Mouse (Mus musculus): ENCODE measurements around the gene Rcn1.

Gene Rcn1

DNA sequence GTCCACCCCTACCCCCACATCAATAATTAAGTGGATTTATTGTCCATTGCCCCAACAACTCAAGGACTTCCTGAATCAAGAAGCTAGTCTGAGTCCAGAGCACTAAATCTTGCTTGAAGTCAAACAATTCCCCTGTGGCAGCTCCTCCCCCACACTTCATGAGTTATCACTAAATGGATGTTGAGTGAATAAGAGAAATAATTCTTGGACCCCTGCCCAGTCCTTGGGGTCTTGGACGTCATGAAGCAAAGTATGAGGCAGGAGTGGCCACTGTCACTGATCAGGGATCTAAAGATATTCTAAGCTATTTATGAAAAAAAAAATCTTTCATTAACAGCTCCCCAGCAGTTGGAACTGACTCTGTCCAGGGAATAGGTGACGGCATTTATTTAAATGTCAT is 6.6 kb downstream of the Rcn1 start:
- DNase-seq = peak; percentile 75

DNA sequence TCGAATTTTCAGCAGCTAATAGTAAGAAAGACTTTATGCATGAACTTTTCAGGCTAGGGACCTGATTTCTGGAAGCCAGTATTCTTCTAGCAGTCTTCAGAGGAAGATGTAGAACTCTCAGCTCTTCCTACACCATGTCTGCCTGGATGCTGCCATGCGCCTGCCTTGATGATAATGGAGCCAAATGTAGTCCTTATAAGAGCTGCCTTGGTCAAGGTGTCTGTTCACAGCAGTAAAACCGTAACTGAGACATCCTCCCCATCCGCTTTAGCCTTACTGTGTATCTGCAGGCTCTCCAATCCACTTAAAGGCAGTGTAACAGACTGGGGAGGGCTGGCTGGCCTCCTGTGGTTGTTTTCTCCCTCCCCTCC is 7.7 kb downstream of the Rcn1 start:
- DNase-seq = peak; percentile 57

DNA sequence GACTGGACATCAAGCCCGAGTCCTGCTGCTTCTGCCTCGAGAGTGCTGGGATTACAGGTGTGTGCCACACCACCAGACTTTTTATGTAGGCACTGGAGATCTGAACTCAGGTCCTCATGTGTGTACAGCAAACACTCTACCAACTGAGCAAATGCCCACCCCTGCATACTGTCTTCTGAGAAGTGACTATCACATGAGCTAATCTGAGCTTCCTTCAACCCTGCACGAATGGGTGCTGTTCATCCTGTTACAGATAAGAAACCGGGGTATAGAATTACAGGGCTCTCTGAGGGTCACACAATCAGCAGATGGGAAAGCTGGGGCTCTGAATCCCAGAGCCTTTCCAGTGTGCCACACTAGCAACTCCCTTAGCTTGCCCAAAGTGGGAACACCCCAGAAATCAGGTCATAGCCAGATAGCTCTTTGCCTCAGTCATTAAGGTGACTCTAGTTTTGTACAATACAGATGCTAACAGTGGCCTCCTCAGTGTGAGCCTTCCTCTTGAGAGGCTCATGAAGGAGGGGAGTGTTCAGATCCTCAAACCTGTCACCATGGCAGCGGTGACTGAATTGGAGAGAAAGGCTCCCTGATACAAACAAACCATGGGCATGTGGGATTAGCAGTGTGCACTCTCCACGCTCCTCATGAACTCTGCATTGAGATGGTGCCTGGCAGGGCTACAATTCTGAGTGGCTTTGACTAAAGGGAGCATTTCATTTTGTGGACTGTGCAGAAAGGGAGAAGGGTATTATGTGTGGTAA is 8.3 kb downstream of the Rcn1 start:
- peak; percentile 69 for DNase-seq

DNA sequence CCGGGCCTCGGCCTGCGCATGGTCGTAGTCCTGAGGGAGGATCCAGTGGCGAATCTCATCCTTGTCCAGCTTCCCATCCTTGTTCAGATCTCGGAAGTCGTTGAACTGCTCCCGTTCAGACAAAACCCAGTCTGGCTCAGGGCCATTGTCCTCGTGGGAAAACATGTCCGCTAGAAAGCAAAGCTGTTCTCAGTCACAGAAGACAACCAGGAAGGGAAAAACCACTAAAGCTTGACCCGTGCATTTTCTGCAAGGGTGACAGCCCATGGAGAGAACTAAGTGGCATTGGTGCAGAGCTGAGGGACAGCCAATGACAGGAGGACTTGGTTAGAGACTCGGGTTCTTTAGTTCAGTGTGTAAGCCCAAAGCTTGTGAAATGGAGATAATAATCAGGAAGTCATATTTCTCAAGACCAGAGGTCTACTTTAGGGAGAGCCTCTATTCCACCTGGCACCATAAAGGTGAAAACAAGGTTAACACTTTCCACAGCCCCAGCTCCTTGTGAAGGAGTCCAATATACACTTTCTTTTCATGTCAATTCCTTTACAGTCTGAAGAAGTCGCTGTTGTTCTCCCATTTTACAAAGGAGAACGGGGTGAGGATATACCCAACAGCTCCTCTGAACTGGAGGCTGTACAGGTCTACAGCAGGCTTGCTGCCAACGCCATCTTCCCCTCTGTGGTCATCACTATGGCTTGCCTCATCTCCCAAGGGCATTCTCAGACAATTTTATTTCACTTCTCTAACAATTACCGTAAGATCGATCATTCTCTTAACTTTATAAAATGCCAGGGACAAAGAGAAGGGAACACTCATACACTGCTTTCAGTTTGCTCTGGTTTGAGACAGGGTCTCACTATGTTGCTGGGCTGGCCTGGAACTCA is 9.9 kb downstream of the Rcn1 start:
- peak; percentile 84 for DNase-seq

DNA sequence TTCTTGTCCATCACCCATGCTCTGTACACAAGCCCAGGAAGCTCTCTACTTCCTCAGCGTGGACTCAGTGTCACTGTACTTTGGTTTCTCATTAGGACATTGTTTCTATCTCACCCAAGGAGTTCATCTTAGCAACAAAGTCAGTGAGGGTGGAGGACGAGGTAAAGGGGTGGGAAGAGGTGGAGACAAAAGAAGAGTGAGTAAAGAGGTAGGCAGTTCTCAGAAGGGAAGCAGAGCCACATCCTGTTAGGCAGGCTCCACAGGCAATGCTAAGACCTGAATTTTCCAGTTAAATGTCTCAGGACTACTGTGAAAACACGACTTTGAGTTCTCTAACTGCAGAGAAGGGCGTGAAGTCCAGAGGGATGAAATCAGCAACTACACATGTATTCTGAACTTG is 12.7 kb downstream of the Rcn1 start:
- peak; percentile 43 for DNase-seq

DNA sequence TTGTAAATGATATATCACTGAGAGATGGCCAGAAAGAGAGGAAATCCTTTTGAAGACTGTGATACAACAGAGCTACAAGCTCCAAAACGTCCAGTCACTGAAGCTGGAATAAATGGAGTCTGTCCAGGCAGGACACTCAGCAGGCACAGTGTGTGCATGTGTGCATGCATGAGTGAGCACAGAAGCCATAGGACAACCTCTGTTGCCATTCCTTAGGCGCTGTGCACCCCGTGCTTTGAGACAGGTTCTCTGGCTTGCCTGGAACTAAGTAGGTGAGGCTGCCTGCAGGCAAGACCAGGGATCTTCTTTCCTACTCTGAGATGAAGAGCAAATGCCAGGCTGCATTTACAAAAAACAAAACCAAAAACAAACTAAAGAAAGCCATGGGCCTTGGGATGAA is 14.1 kb downstream of the Rcn1 start:
- DNase-seq = peak; percentile 55

DNA sequence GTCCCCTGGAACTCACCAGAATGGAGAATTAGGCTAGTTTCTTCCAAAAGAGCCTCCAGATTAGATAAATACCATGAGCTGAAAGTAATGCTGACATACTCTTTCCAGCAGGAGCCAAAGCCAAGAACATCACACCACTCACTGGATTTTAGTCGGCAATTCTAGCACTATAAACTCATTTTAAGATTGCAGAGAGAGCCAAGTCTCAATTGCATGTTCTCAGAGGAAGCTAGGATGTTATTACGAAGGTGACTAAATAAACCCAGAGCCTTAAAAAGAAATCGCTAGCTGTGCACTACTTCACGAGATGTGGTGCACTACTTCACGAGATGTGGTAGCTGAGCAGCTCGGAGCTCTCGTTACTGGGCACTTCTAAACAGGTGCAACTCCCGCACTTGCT is 16.1 kb downstream of the Rcn1 start:
- peak; percentile 61 for DNase-seq

DNA sequence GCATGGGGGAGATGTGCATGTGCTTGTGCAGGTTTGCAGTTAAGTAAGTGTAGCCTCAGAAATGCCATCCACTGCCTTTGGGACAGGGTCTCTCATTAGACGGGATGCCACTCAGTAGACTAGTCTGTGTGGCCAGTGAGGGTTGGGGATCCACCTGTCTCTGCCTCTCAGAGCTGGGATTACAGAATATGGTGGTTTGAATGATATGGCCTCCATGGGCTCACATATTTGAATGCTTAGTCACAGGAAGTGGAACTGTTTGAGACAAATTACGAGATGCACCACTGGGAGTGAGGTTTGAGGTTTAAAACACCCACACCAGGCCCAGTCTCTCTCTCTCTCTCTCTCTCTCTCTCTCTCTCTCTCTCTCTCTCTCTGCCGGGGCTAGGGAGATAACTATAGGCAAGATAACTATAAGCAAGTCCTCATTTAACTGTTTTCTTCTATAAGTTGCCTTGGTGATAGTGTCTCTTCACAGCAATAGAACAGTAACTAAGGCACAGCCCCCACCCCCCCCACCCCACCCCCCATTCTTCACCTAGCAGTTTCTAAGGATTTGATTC is 18.3 kb downstream of the Rcn1 start:
- peak; percentile 62 for DNase-seq

DNA sequence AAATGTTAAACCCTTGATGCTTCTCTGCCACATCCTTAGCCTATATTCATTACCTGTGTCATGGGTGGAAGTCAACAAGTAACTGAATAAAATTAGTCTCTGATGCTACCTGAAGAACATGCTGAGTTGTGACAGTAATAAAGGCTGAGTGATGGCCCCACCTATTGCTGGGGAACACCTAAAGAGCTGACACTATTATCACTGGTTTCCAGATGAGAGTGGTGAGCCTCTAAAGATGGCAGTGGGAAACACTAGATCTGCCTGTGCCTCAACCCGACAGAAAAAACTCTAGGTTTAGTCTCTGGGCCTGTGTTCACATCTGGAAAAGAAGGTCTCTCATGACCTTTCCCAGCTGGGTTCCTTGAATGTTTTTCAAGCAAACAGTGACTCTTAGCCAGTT is 19.4 kb downstream of the Rcn1 start:
- DNase-seq = no peak

DNA sequence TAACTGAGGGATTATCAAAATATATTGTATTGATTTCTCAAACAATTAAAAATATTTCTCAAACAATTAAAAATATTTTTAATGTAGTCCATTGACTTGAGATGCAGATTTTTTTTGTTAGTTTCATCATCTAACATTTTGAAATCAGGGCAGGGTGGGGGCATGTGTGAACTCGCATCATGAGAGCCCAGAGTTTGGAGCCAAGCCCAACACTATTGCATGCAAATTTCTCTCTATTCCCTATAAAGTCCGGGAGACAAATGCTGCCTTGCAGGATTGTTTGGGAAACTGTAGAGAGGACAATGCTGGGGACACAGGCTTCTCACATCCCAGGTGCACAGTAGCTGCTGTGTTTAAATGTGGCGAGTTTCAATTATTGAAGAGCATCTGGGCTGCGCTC is 23.4 kb downstream of the Rcn1 start:
- no peak for DNase-seq

DNA sequence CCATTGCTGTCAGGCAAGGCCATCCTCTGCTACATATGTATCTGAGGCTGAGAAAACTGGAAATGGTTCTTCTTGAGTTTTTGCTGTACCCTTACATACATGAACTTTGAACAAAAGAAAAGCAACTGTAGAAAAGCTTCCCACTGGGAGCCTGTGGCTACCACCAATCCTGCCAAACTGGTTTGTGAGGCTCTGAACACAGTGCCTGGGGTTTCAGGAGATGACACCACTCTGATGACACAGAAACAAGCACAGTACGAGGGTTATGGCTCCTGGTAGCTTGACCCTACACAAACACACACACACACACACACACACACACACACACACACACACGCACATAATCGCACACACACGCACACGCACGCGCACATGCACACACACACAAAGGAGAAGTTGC is 23.9 kb downstream of the Rcn1 start:
- DNase-seq = no peak

DNA sequence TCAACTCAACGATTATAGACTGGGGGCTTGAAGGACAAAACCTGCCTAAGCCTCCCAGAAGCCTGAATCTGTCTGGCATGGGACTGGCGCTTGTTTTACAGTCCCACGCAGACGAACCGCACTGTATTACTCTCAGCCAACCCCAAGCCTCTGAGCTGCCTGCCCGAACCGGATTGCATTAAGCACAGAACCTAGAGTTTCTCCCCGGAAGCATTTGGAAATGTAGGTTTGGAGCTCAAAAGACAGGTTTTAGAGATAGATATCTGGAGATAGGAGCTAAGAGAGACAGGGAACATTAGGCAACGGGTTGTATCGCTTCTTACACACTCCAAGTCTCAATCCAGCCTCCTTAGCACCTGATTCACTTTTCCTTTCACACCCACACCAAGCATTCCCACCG is 25.5 kb downstream of the Rcn1 start:
- DNase-seq = peak; percentile 66

DNA sequence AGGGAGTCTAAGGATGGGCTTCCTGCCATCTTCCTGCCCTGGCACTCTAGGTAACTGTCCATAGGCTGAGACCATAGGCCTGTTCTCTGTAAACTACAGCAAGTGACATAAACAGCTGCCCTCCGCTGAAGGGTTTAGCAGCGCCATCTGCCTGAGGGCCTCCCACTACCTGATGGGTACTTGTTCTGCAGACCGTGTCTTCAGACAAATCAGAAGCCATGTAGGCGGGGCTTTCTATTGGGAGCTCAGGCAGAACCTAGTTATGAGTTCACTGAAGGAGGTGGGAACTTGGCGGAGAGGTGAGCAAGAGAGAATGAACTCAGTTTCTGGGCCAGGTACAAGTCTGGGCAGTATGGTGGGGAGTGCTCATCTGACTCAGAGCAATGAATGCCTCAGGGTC is 26.4 kb downstream of the Rcn1 start:
- peak; percentile 72 for DNase-seq

DNA sequence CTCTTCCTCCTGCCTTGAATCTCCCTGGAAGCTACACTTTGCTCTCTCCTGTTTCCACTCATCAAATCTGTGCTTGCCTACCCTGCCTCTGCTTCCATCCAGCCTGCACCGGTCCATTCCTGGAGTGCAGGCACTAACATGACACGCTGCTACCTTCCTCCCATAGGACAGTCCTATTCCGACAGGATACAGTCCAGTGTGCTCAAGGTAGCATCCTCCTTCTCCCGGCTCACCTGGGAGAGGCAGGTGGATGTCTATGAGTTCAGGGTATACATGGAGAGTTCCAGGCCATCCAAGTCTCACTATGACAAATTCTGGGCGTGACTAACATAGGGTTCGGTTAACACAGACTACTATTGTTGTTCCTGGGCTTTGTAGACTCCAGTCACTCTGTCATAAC is 27.0 kb downstream of the Rcn1 start:
- DNase-seq = peak; percentile 59

DNA sequence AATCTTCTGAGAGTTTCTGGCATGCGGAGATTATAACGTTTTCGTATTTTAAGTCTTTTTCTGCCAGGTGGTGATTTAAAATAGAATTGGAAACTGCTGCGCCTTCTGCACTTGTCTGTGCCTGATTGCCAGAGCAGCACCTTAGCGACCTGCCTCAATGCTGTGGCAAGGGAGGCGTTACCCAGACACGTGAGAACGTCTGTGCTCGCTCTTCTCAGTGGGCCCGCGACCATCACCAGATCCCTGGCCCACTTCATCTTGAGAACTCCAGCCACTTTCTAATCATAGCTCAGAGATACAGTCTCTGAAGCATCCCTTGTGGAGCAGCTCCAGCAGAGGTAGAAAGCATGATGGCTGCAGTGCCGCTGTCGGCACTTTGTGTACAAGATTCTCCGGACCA is 28.4 kb downstream of the Rcn1 start:
- DNase-seq = peak; percentile 40

DNA sequence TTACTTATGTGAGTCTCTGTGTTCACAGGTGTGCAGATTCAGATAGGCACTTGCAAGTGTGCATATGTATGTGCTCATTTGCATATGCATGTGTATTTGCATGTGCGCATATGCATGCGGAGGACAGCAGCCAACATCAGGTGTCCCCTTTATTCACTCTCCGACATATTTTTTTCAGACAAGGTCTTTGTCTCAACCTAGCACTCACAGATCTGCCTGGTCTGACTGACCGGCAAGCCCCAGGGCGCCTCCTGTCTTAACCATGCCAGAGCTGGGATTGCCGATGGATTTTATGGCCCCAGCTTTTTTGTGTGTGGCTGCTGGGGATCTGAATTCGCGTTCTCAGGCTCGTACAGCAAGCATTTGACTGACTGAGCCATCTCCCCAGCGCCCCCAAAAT is 28.9 kb downstream of the Rcn1 start:
- peak; percentile 55 for DNase-seq

DNA sequence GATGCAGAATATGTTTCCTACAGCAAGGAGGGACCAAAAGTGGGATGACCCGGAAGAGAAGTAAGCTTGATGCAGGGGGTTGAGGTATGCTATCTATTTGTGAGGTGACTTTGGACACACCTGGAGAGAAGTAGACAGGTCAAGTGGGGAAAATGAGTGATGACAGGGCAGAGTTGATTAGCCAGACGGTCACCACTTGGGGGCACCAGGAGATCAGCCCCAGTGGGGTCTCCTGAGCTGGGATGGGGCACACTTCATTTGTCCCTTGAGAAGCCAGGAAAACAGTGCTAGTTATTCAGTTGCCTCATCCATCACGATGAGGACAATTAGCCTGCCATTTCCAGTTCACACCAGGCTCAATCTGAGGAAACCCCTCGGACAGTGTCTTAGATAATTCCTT is 31.5 kb downstream of the Rcn1 start:
- DNase-seq = peak; percentile 59

DNA sequence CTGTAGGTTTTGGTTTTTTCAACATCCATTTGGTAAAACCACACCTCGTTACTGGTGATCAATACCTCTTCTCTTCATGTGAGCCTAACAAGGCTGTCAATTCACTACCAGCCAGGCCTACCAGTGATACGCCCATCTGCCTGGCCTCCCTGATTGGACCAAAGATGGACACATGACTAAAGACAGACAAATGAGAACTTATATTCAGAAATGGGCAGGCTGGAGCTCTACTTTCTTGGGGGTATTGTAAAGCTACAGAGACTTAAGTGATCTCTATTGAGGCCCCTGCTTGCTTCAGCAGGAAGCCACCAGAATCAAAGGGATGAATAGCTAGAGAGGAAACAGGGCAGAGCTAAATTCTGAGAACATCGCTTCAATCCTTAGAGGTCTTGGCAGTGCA is 41.1 kb downstream of the Rcn1 start:
- peak; percentile 27 for DNase-seq

DNA sequence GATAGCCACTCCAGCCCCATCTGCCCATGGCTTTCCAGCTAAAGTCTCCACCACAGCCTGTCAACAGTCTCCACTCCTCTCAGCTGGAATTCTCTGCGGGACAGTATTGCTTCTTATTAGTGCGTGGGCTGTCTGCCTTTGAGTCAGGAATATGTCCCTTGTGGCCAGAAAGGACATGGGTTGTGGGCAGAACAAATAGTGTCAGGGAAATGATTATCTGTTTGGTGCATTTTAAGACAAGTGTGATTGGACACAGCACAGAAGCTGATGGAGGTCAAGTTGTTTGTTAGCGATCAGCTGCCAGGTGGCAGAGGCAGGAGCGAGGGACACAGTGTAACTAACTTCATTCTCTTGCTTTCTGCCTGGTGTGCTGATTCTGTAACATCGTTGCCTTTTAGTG is 42.3 kb downstream of the Rcn1 start:
- DNase-seq = peak; percentile 92

DNA sequence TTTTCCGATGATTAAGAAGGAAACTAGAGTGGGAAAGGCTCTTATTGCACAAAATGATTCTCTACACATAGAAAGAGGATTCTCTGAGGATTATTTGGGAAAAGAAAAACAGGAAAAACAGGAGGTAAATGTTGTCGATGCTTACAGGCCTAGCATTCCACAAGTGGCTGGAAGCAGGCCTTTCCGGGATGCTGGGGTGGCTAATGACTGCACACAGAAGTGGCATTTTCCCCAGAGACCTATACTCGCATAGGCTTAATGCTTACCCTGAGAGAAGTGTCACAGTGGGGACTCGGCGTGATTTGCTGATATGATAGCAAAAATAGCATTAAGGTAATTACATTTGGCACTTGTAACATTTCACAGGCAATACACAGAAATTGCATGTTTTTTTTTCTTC is 50.2 kb downstream of the Rcn1 start:
- peak; percentile 50 for DNase-seq

DNA sequence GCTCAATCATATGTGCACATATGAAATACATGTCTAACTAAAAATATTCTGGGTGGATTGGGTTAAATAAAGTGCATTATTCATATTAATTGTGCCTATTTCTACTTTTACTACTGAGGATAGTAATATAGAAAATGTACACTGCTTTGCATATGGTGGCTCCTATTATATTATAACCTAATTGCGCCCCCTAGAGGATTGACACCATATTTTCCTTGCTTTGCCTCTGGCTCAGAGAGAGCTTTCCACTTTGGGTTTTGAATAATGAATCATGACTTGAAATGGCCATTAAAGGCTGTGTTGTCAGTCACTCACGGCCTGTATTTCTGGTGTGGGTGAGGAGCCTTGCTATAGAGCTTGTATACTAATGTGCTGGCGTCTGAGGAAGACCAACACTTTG is 59.1 kb downstream of the Rcn1 start:
- peak; percentile 54 for DNase-seq

DNA sequence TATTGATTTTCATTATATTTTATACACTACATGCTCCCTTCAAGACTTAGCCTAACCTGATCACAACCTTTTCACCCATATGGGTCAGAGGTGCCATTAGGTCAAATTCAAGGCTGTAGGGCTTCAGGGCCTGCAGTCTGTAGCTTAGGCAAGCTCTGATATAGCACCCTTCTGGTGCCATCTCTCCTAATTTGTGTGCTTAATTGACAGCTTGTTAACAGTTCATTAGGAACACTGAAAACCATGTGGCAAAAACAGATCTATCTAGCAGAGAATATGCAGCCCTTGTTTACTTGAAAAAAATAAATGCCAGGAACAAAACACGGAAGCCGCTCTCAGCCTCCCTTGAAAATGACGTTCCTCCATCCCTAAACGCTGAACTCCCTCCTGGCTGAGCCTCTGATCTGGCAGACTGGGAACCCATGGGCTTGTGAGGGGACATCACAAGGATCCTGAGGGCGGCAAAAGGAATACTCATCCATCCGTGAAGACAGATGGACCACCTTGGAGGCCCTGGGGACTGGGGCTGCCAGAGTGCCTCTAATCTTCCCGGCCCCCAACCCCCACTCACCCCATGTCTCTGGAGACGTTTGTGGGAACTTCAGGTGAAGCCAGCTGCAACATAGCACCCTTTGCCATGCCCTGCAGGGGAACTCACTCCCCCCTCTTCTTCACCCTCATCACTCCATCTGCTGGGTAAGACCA is 61.8 kb downstream of the Rcn1 start:
- DNase-seq = peak; percentile 71

DNA sequence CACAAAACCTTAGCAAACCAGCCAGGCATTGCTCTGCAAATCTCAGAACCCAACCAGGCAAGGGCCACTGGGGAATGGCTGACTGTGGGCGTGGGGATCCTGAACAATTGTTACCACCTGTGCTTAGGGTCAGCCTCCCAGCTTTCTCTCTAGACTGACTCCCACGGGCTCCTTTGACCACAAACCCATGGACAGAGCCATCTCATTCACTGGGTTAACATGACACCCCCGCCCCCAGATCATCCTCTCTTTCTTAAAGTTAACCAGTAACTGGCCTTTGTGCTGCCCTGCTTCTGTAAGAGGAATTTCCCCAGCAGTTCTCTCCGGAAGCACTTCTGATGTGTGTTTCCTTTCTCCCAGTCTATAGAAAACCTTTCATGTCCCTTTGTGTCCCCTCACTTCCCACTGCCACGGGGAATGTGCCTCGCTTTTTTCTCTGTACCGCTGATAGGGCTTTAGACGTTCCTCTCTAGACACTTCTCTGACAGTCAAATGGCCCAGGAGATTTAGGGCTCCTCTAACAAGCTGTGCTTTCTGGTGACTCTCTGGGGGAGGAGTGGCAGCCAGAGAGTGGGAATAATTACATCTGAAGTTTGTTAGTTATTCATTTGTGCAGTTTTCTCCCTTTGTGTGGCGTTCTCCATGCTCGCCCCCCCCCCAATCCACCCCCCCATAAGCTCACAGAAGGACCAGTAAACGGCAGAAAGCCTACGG is 62.6 kb downstream of the Rcn1 start:
- no peak for DNase-seq

All from heart, adult 11 months (tissue).